Mouse (Mus musculus) testis, adult 2 months (tissue): Measurements from ENCODE around the gene Il2rb. TPM values are rescaled to one million over a fixed set of nuclear protein-coding genes. Genes with fewer than 3 reads are reported as not detected.
A peak's percentile ranks its signal among the peaks of the same experiment; 100 is the strongest.

Experiments
- H3K27ac ChIP-seq: fragments of 200-500 bp; 2 replicates; pipeline ENCODE4 v1.5.1; 2012; ENCODE audit warnings: low read depth, low read length; ENCODE audit not compliant: control insufficient read depth, insufficient read depth
- H3K27me3 ChIP-seq: fragments of 200-500 bp; 2 replicates; pipeline ENCODE4 v1.6.1; 2012; ENCODE audit warnings: mild to moderate bottlenecking, low read length, moderate library complexity; ENCODE audit not compliant: control insufficient read depth, insufficient read depth
- H3K36me3 ChIP-seq: fragments of 200-500 bp; 2 replicates; pipeline ENCODE4 v1.6.1; 2012; ENCODE audit warnings: mild to moderate bottlenecking, low read length; ENCODE audit not compliant: control insufficient read depth, insufficient read depth
- H3K4me1 ChIP-seq: fragments of 200-500 bp; 2 replicates; pipeline ENCODE4 v1.6.1; 2012; ENCODE audit warnings: low read length; ENCODE audit not compliant: control insufficient read depth, insufficient read depth
- H3K4me3 ChIP-seq: fragments of 200-500 bp; 2 replicates; pipeline ENCODE4 v1.5.1; 2012; ENCODE audit warnings: low read depth, mild to moderate bottlenecking, low read length, moderate library complexity, mixed read lengths; ENCODE audit not compliant: control insufficient read depth
- CTCF ChIP-seq: fragments of 200-500 bp; IDR thresholded peaks from 2 replicates; pipeline ENCODE4 v1.5.1; 2012; ENCODE audit warnings: low read depth, mild to moderate bottlenecking, inconsistent platforms, low read length, moderate library complexity; ENCODE audit not compliant: control insufficient read depth, insufficient read depth, insufficient replicate concordance
- POLR2A ChIP-seq: fragments of 200-500 bp; IDR thresholded peaks from 2 replicates; pipeline ENCODE4 v1.6.1; 2012; ENCODE audit warnings: low read depth, mild to moderate bottlenecking, inconsistent platforms, low read length, moderate library complexity; ENCODE audit not compliant: control insufficient read depth
- polyA plus RNA-seq: library from polyadenylated mRNA; depleted of rRNA; stranded (reverse); fragments of >200 nt; gene quantifications from 2 replicates; pipeline ENCODE4 v1.2.3, GENCODE M21; 2012

Il2rb gene
- polyA plus RNA-seq, 1 experiment = 0.47 TPM

- H3K27ac ChIP-seq = peak overlapping the region; percentile 82
- peaks cover 9% of the 10 kb centered on the region for H3K4me1 ChIP-seq
- H3K36me3 ChIP-seq = no peaks in the 10 kb centered on the region
- H3K27me3 ChIP-seq = no peaks in the 10 kb centered on the region
- TF ChIP-seq CTCF (no peak), POLR2A (no peak)
- no peak overlapping the region for H3K4me3 ChIP-seq
Measured at GRCm38 (mm10) chr15:78530141-78530540, 35.1 kb upstream of the Il2rb start.

DNA sequence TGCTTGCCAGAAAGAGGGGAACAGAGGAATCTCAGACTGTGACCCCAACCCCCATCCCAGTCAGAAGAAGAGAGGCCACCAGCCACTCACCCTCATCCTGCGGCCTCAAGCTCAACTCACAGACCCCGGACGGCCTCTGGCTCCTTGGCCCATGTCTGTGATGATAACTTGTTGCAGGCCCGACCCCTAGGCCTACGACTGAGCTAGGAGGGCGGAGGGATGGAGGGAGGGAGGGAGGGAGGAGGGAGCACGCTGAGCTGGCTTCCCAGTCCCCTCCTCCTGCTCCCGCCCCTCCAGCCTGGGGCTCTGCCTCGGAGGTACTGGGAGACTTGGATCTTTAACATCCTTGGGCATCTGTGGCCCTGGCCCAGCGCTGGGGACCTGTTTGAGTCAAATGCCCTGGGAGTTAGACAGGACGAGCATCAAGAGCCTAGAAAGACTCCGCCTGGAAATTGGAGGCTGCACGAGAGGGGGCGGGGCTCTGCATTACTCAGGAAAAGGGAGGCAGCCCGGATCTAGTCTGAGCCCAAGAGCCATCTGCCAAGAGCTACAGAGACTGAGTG, 34.4 kb upstream of the Il2rb start:
- Histone ChIP-seq H3K4me3 (peak overlapping the region; percentile 55), H3K27me3 (no peaks in the 10 kb centered on the region), H3K36me3 (no peaks in the 10 kb centered on the region), H3K4me1 (peaks cover 9% of the 10 kb centered on the region), H3K27ac (peak overlapping the region; percentile 82)
- TF ChIP-seq POLR2A = 0 out of 2 replicates have a peak, but pooled peaks have one; percentile 20
- no peak for TF ChIP-seq CTCF

DNA sequence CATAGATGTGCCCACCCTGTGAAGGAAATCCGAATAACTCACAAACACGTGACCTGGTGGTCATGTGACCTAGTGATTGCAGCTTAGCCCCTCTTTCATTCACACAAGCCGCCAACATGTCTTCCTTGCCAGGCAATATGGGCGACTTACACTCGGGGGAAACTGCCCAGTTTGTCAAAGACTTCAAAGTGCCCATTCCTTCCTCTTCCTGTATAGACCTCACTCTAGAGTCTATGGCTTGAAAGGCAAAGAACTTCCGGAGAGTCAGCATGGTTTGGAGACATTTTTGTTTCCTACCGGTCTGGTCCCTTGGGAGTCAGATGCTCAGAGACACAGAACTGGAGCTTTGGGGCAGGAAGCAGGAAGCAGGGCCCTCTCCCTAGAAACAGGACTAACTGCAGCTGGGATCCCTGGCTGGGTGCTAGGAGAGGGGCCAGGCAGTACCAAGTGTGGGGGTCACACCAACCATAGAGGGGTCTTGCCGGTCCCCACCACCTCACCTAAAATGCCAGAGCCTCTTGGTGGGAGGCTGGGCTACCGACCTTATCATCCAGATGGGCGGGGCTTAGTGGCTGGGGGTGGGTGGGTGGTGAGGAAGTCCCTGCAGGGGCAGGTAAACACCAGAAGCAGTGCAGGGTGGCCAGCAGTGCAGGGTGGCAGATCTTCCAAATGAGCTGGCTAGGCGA, 33.8 kb upstream of the Il2rb start:
- H3K27me3 ChIP-seq = no peaks in the 10 kb centered on the region
- H3K4me1 ChIP-seq = peaks cover 9% of the 10 kb centered on the region
- H3K27ac ChIP-seq = peak overlapping the region; percentile 75
- peak overlapping the region; percentile 55 for H3K4me3 ChIP-seq
- no peak for TF ChIP-seq POLR2A
- TF ChIP-seq CTCF = no peak
- no peaks in the 10 kb centered on the region for H3K36me3 ChIP-seq

DNA sequence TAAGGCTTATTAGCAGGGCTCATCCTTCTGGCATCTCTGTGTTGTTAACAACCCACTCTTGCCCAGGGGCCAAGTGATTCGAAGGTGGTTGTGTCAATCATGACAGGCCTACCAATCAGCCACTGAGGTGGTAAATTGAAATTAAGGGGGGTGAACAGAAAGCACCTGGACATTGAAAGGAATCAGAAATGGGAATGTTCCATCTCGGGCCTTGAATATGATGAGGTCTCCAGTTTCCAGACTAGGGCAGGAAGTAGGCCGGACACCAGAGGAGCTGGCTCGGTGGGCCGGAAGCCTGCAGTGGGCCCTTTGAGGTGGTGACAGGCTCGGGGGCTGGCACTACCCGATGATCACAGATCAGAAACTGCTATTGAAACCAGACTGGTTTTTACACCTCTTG, 32.9 kb upstream of the Il2rb start:
- Histone ChIP-seq H3K4me3 (no peak overlapping the region), H3K4me1 (peaks cover 9% of the 10 kb centered on the region), H3K27ac (no peak overlapping the region), H3K36me3 (no peaks in the 10 kb centered on the region), H3K27me3 (no peaks in the 10 kb centered on the region)
- TF ChIP-seq CTCF (no peak), POLR2A (no peak)

GRCm38 (mm10) chr15:78524163-78524562, 29.1 kb upstream of the Il2rb start:
- Histone ChIP-seq H3K36me3 (no peaks in the 10 kb centered on the region), H3K27ac (no peak overlapping the region), H3K27me3 (no peaks in the 10 kb centered on the region), H3K4me1 (no peaks in the 10 kb centered on the region), H3K4me3 (no peak overlapping the region)
- TF ChIP-seq POLR2A (no peak), CTCF (no peak)

DNA sequence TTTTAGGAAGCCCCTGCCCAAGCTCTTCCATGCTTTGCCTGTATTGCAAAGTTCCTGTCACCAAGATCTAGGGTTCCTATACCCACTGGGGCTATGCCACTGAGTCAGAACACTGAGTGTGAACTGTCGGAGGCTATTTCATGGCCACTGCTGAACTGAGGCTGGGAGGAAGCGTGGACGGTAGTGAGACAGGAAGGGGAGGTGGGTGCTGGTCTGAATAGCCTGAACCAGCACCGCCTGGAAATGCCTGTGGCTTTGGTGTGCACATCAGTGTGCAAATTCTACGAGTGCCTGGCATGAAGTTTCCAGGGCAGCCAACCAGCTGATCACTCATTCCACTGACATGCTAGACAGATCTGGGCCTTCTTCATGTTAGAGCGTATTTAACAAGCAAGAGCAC, 26.8 kb upstream of the Il2rb start:
- Histone ChIP-seq H3K27ac (no peak overlapping the region), H3K27me3 (no peaks in the 10 kb centered on the region), H3K4me3 (no peak overlapping the region), H3K36me3 (no peaks in the 10 kb centered on the region), H3K4me1 (no peaks in the 10 kb centered on the region)
- TF ChIP-seq POLR2A = no peak
- TF ChIP-seq CTCF = no peak

GRCm38 (mm10) chr15:78521331-78521730, 26.3 kb upstream of the Il2rb start:
- Histone ChIP-seq H3K4me3 (no peak overlapping the region), H3K36me3 (no peaks in the 10 kb centered on the region), H3K27ac (no peak overlapping the region), H3K27me3 (no peaks in the 10 kb centered on the region), H3K4me1 (no peaks in the 10 kb centered on the region)
- TF ChIP-seq CTCF (no peak), POLR2A (no peak)
